Mouse (Mus musculus) stomach, postnatal 0 days (tissue): Measurements from ENCODE around the gene Pmpcb. TPM values are rescaled to one million over a fixed set of nuclear protein-coding genes. Genes with fewer than 3 reads are reported as not detected.

Experiments
- ATAC-seq: fragments of 200-750 bp; cut with Nextera tagmentation; 2 replicates; pipeline ENCODE4 v1.8.0; 2017; ENCODE audit not compliant: low FRiP score, low TSS enrichment
- DNase-seq: peaks from one replicate; pipeline ENCODE4 v3.0.0-alpha.2; 2016; ENCODE audit warnings: low spot score
- H3K27ac ChIP-seq: fragments of 300-500 bp; sonication (generic); replicated peaks from 2 replicates; pipeline ENCODE4 v1.5.1; 2014; ENCODE audit warnings: mild to moderate bottlenecking, control low read depth
- H3K27me3 ChIP-seq: fragments of 300-500 bp; sonication (generic); 2 replicates; pipeline ENCODE4 v1.6.1; 2014; ENCODE audit warnings: low read length; ENCODE audit not compliant: control insufficient read depth, insufficient read depth
- H3K36me3 ChIP-seq: fragments of 300-500 bp; sonication (generic); 2 replicates; pipeline ENCODE4 v1.6.1; 2014; ENCODE audit warnings: low read length, mixed read lengths; ENCODE audit not compliant: control insufficient read depth, insufficient read depth
- H3K4me1 ChIP-seq: fragments of 300-500 bp; sonication (generic); replicated peaks from 2 replicates; pipeline ENCODE4 v1.6.1; 2014; ENCODE audit warnings: antibody characterized with exemption; ENCODE audit not compliant: control insufficient read depth, insufficient read depth
- H3K4me2 ChIP-seq: fragments of 300-500 bp; sonication (generic); replicated peaks from 2 replicates; pipeline ENCODE4 v1.6.1; 2014; ENCODE audit warnings: low read depth, mild to moderate bottlenecking, control low read depth, moderate library complexity
- H3K4me3 ChIP-seq: fragments of 300-500 bp; sonication (generic); 2 replicates; pipeline ENCODE4 v1.5.1; 2014; ENCODE audit warnings: low read depth, low read length, control low read depth
- H3K9ac ChIP-seq: fragments of 300-500 bp; sonication (generic); 2 replicates; pipeline ENCODE4 v1.6.1; 2014; ENCODE audit warnings: mild to moderate bottlenecking, low read length, control low read depth, mixed read lengths
- H3K9me3 ChIP-seq: fragments of 300-500 bp; sonication (generic); 2 replicates; pipeline ENCODE4 v1.6.1; 2016; ENCODE audit warnings: low read length; ENCODE audit not compliant: control insufficient read depth
- CTCF ChIP-seq: IDR thresholded peaks from 2 replicates; pipeline ENCODE4 v1.5.1; 2016; ENCODE audit warnings: antibody characterized with exemption, low read depth, mild to moderate bottlenecking, moderate library complexity
- EP300 ChIP-seq: optimal IDR thresholded peaks from 2 replicates; pipeline ENCODE3; 2016; ENCODE audit warnings: antibody characterized with exemption
- WGBS: fragments of 180-500 bp; shearing (Covaris S2); extraction: QIAGEN DNeasy Blood & Tissue Kit; methylation state at CpG from one replicate; pipeline ENCODE4 v1.1.7; 2014; 5-methylcytosine and 5-hydroxymethylcytosine counted together
- polyA plus RNA-seq: library from polyadenylated mRNA; unstranded; fragments of >200 nt; fragmentation: Nextera tagmentation; extraction: Ambion mirVana; gene quantifications from 2 replicates; pipeline ENCODE4 v1.2.1, GENCODE M21; 2015

Pmpcb gene
- polyA plus RNA-seq, 1 experiment from 2014 or later = 53.6 TPM

- Histone ChIP-seq H3K4me2 (peak overlapping the region; percentile 60; the same call in 1 of the 2 replicates), H3K27me3 (no peaks in the 10 kb centered on the region), H3K36me3 (peaks cover 13% of the 10 kb centered on the region; the same call in 1 of the 2 replicates), H3K4me1 (no peaks in the 10 kb centered on the region), H3K9me3 (no peaks in the 10 kb centered on the region), H3K9ac (no peak overlapping the region), H3K27ac (no peak overlapping the region; the same call in 1 of the 2 replicates), H3K4me3 (no peak overlapping the region)
- TF ChIP-seq EP300 = no peak
- TF ChIP-seq CTCF = no peak
- no peak for ATAC-seq
- DNase-seq = no peak
- 79% methylated on average over 7 of the region's 7 CpGs for WGBS
Measured at GRCm38 (mm10) chr5:21785776-21786175, 48.8 kb downstream of the Pmpcb start.

GRCm38 (mm10) chr5:21786258-21787185 lies 49.6 kb downstream of the Pmpcb start:
- peak; percentile 91 for ATAC-seq
- 2% methylated on average over 47 of the region's 51 CpGs for WGBS

GRCm38 (mm10) chr5:21787186-21788105 lies 50.5 kb downstream of the Pmpcb start:
- peak overlapping the region; percentile 60 for H3K4me2 ChIP-seq
- DNase-seq (no peak), ATAC-seq (no peak)
- TF ChIP-seq EP300 (no peak), CTCF (no peak)
- H3K4me3 ChIP-seq = peak overlapping the region; percentile 98
- no peaks in the 10 kb centered on the region for H3K4me1 ChIP-seq
- WGBS = 31% methylated on average over 11 of the region's 11 CpGs
- no peaks in the 10 kb centered on the region for H3K27me3 ChIP-seq
- H3K36me3 ChIP-seq = peaks cover 6% of the 10 kb centered on the region; the same call in 1 of the 2 replicates
- H3K27ac ChIP-seq = peak overlapping the region; percentile 85
- H3K9me3 ChIP-seq = no peaks in the 10 kb centered on the region
- peak overlapping the region; percentile 91 for H3K9ac ChIP-seq

More at GRCm38 (mm10) chr5:21786258-21787185, 49.6 kb downstream of the Pmpcb start:
- Histone ChIP-seq H3K4me2 (peak overlapping the region; percentile 60), H3K4me1 (no peaks in the 10 kb centered on the region), H3K27me3 (no peaks in the 10 kb centered on the region), H3K9me3 (no peaks in the 10 kb centered on the region), H3K9ac (peak overlapping the region; percentile 91), H3K4me3 (peak overlapping the region; percentile 98), H3K27ac (peak overlapping the region; percentile 85), H3K36me3 (peaks cover 7% of the 10 kb centered on the region; the same call in 1 of the 2 replicates)
- TF ChIP-seq CTCF = no peak
- TF ChIP-seq EP300 = no peak
- peak; percentile 94 for DNase-seq

DNA sequence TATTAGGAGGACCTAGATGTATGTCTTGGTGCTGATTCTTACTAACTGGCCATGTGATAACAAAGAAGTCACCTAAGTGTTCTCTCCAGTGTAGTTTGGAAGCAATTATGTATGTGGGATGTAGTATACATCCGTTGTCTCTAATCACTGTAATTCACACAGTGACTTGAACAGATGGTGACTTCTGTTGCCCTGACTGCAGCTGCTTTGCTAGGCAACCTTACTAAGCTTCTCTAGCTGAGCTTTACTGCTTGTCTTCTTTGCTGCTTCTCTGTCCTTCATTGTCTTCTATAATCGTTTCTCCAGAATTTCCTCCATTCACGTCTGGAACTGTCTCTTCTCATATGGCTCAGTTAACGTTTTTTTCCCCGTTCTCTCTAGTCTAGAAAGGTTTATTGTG lies 52.1 kb downstream of the Pmpcb start:
- Histone ChIP-seq H3K9ac (no peak overlapping the region), H3K9me3 (no peaks in the 10 kb centered on the region), H3K4me2 (no peak overlapping the region), H3K4me1 (no peaks in the 10 kb centered on the region), H3K27ac (no peak overlapping the region), H3K27me3 (no peaks in the 10 kb centered on the region), H3K4me3 (no peak overlapping the region), H3K36me3 (peaks cover 3% of the 10 kb centered on the region; the same call in 1 of the 2 replicates)
- WGBS = 77% methylated on average over 5 of the region's 5 CpGs
- no peak for ATAC-seq
- no peak for DNase-seq
- TF ChIP-seq CTCF (no peak), EP300 (no peak)

DNA sequence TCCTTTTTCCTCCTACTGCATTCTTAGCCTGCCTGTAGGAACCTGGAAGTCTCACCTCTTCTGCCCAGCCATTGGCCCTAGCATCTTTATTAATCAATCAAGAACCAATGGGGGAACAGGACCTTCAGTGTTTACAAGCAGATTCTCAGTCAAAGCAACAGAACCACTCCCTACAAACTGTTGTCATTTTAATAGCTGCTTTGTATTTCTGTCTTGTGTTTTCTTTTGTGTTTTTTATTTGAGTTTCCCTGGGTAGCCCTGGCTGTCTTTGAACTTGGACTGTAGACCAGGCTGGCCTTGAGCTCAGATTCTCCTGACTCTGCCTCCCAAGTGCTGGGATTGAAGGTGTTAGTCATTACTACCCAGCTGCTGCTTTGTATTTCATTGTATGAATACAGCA lies 55.2 kb downstream of the Pmpcb start:
- Histone ChIP-seq H3K27me3 (no peaks in the 10 kb centered on the region), H3K4me3 (no peak overlapping the region), H3K4me1 (no peaks in the 10 kb centered on the region), H3K9ac (no peak overlapping the region), H3K36me3 (peaks cover 8% of the 10 kb centered on the region), H3K4me2 (no peak overlapping the region), H3K9me3 (no peaks in the 10 kb centered on the region), H3K27ac (no peak overlapping the region)
- ATAC-seq = no peak
- no peak for DNase-seq
- TF ChIP-seq EP300 = no peak
- TF ChIP-seq CTCF = no peak
